Mouse (Mus musculus) intestine, embryonic 14.5 days (tissue): Measurements from ENCODE around the gene Zfp775. TPM values are rescaled to one million over a fixed set of nuclear protein-coding genes. Genes with fewer than 3 reads are reported as not detected.
"Not testable (repeated sequence)": the region's sequence is repeated elsewhere in the genome, so short reads cannot be mapped to it uniquely, and the experiment has no call there.

Experiments
- ATAC-seq: fragments of 200-750 bp; cut with Nextera tagmentation; replicated peaks from 2 replicates; pipeline ENCODE4 v1.8.0; 2017; ENCODE audit warnings: low read depth, moderate number of reproducible peaks, moderate TSS enrichment, moderate library complexity; ENCODE audit not compliant: low FRiP score, low TSS enrichment
- DNase-seq: peaks from one replicate; pipeline ENCODE4 v3.0.0-alpha.2; 2018; ENCODE audit warnings: low spot score
- H3K27ac ChIP-seq: fragments of 300-500 bp; sonication (generic); 2 replicates; pipeline ENCODE4 v1.5.1; 2014; ENCODE audit warnings: low read depth, mild to moderate bottlenecking, control low read depth
- H3K27me3 ChIP-seq: fragments of 300-500 bp; sonication (generic); replicated peaks from 2 replicates; pipeline ENCODE4 v1.6.1; 2014; ENCODE audit warnings: low read length, control low read depth; ENCODE audit not compliant: control insufficient read depth, insufficient read depth
- H3K36me3 ChIP-seq: fragments of 300-500 bp; sonication (generic); 2 replicates; pipeline ENCODE4 v1.6.1; 2014; ENCODE audit warnings: low read length, control low read depth; ENCODE audit not compliant: control insufficient read depth, insufficient read depth
- H3K4me1 ChIP-seq: fragments of 300-500 bp; sonication (generic); replicated peaks from 2 replicates; pipeline ENCODE4 v1.6.1; 2014; ENCODE audit warnings: low read length, control low read depth, mixed read lengths; ENCODE audit not compliant: control insufficient read depth, insufficient read depth
- H3K4me2 ChIP-seq: fragments of 300-500 bp; sonication (generic); 2 replicates; pipeline ENCODE4 v1.6.1; 2014; ENCODE audit warnings: low read length
- H3K4me3 ChIP-seq: fragments of 300-500 bp; sonication (generic); 2 replicates; pipeline ENCODE4 v1.5.1; 2014; ENCODE audit warnings: low read depth, low read length, control low read depth, mixed read lengths
- H3K9ac ChIP-seq: fragments of 300-500 bp; sonication (generic); 2 replicates; pipeline ENCODE4 v1.6.1; 2014; ENCODE audit warnings: mild to moderate bottlenecking, low read length
- H3K9me3 ChIP-seq: fragments of 300-500 bp; sonication (generic); 2 replicates; pipeline ENCODE4 v1.6.1; 2016; ENCODE audit warnings: low read length, control low read depth; ENCODE audit not compliant: control insufficient read depth
- WGBS: fragments of 180-500 bp; shearing (Covaris S2); extraction: QIAGEN DNeasy Blood & Tissue Kit; methylation state at CpG from one replicate; pipeline ENCODE4 v1.1.7; 2014; 5-methylcytosine and 5-hydroxymethylcytosine counted together
- polyA plus RNA-seq: library from polyadenylated mRNA; unstranded; fragments of >200 nt; fragmentation: Nextera tagmentation; extraction: Ambion mirVana; gene quantifications from 2 replicates; pipeline ENCODE4 v1.2.1, GENCODE M21; 2014

Zfp775 gene
- polyA plus RNA-seq, 1 experiment from 2014 or later: 8.3 TPM

GRCm38 (mm10) chr6:48613464-48613863 lies 11.6 kb downstream of the Zfp775 start:
- Histone ChIP-seq H3K4me1 (no peaks in the 10 kb centered on the region), H3K4me3 (no peak overlapping the region), H3K36me3 (peaks cover 7% of the 10 kb centered on the region; the same call in 1 of the 2 replicates), H3K4me2 (no peak overlapping the region), H3K27me3 (no peaks in the 10 kb centered on the region), H3K27ac (no peak overlapping the region), H3K9ac (no peak overlapping the region), H3K9me3 (no peaks in the 10 kb centered on the region)
- DNase-seq (no peak), ATAC-seq (no peak)
- WGBS: 82% methylated on average over 4 of the region's 4 CpGs

- ATAC-seq: no peak
- WGBS: 89% methylated on average over 5 of the region's 5 CpGs
These were observed 12.9 kb downstream of the Zfp775 start for GRCm38 (mm10) chr6:48614756-48615155.

GRCm38 (mm10) chr6:48620031-48620430 lies 18.2 kb downstream of the Zfp775 start:
- DNase-seq (no peak), ATAC-seq (no peak)
- peaks cover 24% of the 10 kb centered on the region for H3K36me3 ChIP-seq

More at GRCm38 (mm10) chr6:48614756-48615155, 12.9 kb downstream of the Zfp775 start:
- H3K4me3 ChIP-seq: no peak overlapping the region
- no peaks in the 10 kb centered on the region for H3K4me1 ChIP-seq
- peaks cover 16% of the 10 kb centered on the region for H3K36me3 ChIP-seq
- no peak for DNase-seq
- no peak overlapping the region for H3K4me2 ChIP-seq
- H3K27ac ChIP-seq: no peak overlapping the region
- H3K9me3 ChIP-seq: no peaks in the 10 kb centered on the region
- H3K27me3 ChIP-seq: no peaks in the 10 kb centered on the region
- no peak overlapping the region for H3K9ac ChIP-seq

GRCm38 (mm10) chr6:48622186-48622843 lies 20.5 kb downstream of the Zfp775 start:
- H3K4me3 ChIP-seq, DNase-seq, H3K9me3 ChIP-seq, H3K4me1 ChIP-seq, H3K4me2 ChIP-seq, ATAC-seq, H3K27ac ChIP-seq, H3K9ac ChIP-seq: not testable (repeated sequence)
- Histone ChIP-seq H3K27me3 (peaks cover 14% of the 10 kb centered on the region), H3K36me3 (peaks cover 24% of the 10 kb centered on the region)
- 87% methylated on average over 8 of the region's 8 CpGs for WGBS

More at GRCm38 (mm10) chr6:48620031-48620430, 18.2 kb downstream of the Zfp775 start:
- H3K4me3 ChIP-seq: no peak overlapping the region
- H3K9me3 ChIP-seq: no peaks in the 10 kb centered on the region
- no peaks in the 10 kb centered on the region for H3K27me3 ChIP-seq
- no peak overlapping the region for H3K27ac ChIP-seq
- H3K9ac ChIP-seq: no peak overlapping the region
- WGBS: 93% methylated on average over 30 of the region's 30 CpGs
- H3K4me2 ChIP-seq: no peak overlapping the region
- no peaks in the 10 kb centered on the region for H3K4me1 ChIP-seq

- Histone ChIP-seq H3K9ac (no peak overlapping the region), H3K9me3 (no peaks in the 10 kb centered on the region), H3K27me3 (peaks cover 26% of the 10 kb centered on the region), H3K36me3 (peaks cover 24% of the 10 kb centered on the region), H3K4me1 (0 out of 2 replicates have a peak, but pooled peaks cover 2% of the 10 kb centered on the region), H3K4me3 (no peak overlapping the region), H3K27ac (no peak overlapping the region), H3K4me2 (no peak overlapping the region)
- no peak for ATAC-seq
- 50% methylated on average over 1 of the region's 1 CpGs for WGBS
- no peak for DNase-seq
These were observed 21.6 kb downstream of the Zfp775 start for GRCm38 (mm10) chr6:48623460-48623859.

GRCm38 (mm10) chr6:48626464-48626863 lies 24.6 kb downstream of the Zfp775 start, which contains the start of gene AI854703:
Gene AI854703 (plus strand): TSS chr6:48626764.
- Histone ChIP-seq H3K4me3 (peak within 1 kb of the TSS; percentile 42), H3K9me3 (no peaks in the 10 kb centered on the region), H3K27me3 (peaks cover 35% of the 10 kb centered on the region), H3K27ac (no peak within 1 kb of the TSS), H3K4me1 (0 out of 2 replicates have a peak, but pooled peaks cover 5% of the 10 kb centered on the region), H3K4me2 (peak within 1 kb of the TSS; percentile 88), H3K36me3 (no peaks in the 10 kb centered on the region), H3K9ac (peak within 1 kb of the TSS; percentile 44)
- WGBS: 34% methylated on average over 8 of the region's 8 CpGs
- DNase-seq (no peak), ATAC-seq (no peak)

GRCm38 (mm10) chr6:48626984-48627383 lies 25.1 kb downstream of the Zfp775 start:
- Histone ChIP-seq H3K4me2 (peak overlapping the region; percentile 88), H3K9ac (peak overlapping the region; percentile 44)
- ATAC-seq: no peak

GRCm38 (mm10) chr6:48627511-48627924 lies 25.7 kb downstream of the Zfp775 start:
- Histone ChIP-seq H3K4me1 (0 out of 2 replicates have a peak, but pooled peaks cover 5% of the 10 kb centered on the region), H3K4me2 (peak overlapping the region; percentile 88), H3K27me3 (peaks cover 35% of the 10 kb centered on the region), H3K9ac (no peak overlapping the region; the same call in 1 of the 2 replicates), H3K9me3 (no peaks in the 10 kb centered on the region), H3K27ac (no peak overlapping the region), H3K4me3 (peak overlapping the region; percentile 42), H3K36me3 (no peaks in the 10 kb centered on the region)
- no peak for ATAC-seq
- peak; percentile 61 for DNase-seq
- 4% methylated on average over 7 of the region's 7 CpGs for WGBS

More at GRCm38 (mm10) chr6:48626984-48627383, 25.1 kb downstream of the Zfp775 start:
- Histone ChIP-seq H3K36me3 (no peaks in the 10 kb centered on the region), H3K27me3 (peaks cover 35% of the 10 kb centered on the region), H3K9me3 (no peaks in the 10 kb centered on the region), H3K27ac (no peak overlapping the region), H3K4me3 (peak overlapping the region; percentile 42), H3K4me1 (0 out of 2 replicates have a peak, but pooled peaks cover 5% of the 10 kb centered on the region)
- peak; percentile 75 for DNase-seq
- under 1% methylated on average over 32 of the region's 32 CpGs for WGBS
